Mouse (Mus musculus) intestine, embryonic 16.5 days (tissue): ENCODE data around the gene Specc1. TPM values are rescaled to one million over a fixed set of nuclear protein-coding genes. Genes with fewer than 3 reads are reported as not detected.

ENCODE experiments used
- ATAC-seq: fragments of 200-750 bp; cut with Nextera tagmentation; 2 replicates; pipeline ENCODE4 v1.8.0; 2017; ENCODE audit warnings: moderate TSS enrichment, moderate library complexity
- H3K27ac ChIP-seq: fragments of 300-500 bp; sonication (generic); 2 replicates; pipeline ENCODE4 v1.5.1; 2014; ENCODE audit warnings: mild to moderate bottlenecking, low read length
- H3K27me3 ChIP-seq: fragments of 300-500 bp; sonication (generic); replicated peaks from 2 replicates; pipeline ENCODE4 v1.6.1; 2014; ENCODE audit warnings: low read length, control low read depth, mixed read lengths; ENCODE audit not compliant: control insufficient read depth, insufficient read depth
- H3K36me3 ChIP-seq: fragments of 300-500 bp; sonication (generic); 2 replicates; pipeline ENCODE4 v1.6.1; 2014; ENCODE audit warnings: low read length, control low read depth; ENCODE audit not compliant: control insufficient read depth, insufficient read depth
- H3K4me1 ChIP-seq: fragments of 300-500 bp; sonication (generic); 2 replicates; pipeline ENCODE4 v1.6.1; 2014; ENCODE audit warnings: low read length, control low read depth, mixed read lengths; ENCODE audit not compliant: control insufficient read depth, insufficient read depth
- H3K4me2 ChIP-seq: fragments of 300-500 bp; sonication (generic); 2 replicates; pipeline ENCODE4 v1.6.1; 2014; ENCODE audit warnings: low read depth, low read length, control low read depth
- H3K4me3 ChIP-seq: fragments of 300-500 bp; sonication (generic); 2 replicates; pipeline ENCODE4 v1.5.1; 2014; ENCODE audit warnings: mild to moderate bottlenecking, low read length
- H3K9ac ChIP-seq: fragments of 300-500 bp; sonication (generic); 2 replicates; pipeline ENCODE4 v1.6.1; 2014; ENCODE audit warnings: low read depth, low read length
- H3K9me3 ChIP-seq: fragments of 300-500 bp; sonication (generic); 2 replicates; pipeline ENCODE4 v1.6.1; 2016; ENCODE audit warnings: low read length, control low read depth; ENCODE audit not compliant: control insufficient read depth
- WGBS: fragments of 180-500 bp; shearing (Covaris S2); extraction: QIAGEN DNeasy Blood & Tissue Kit; methylation state at CpG from one replicate; pipeline ENCODE4 v1.1.7; 2014; 5-methylcytosine and 5-hydroxymethylcytosine counted together
- polyA plus RNA-seq: library from polyadenylated mRNA; unstranded; fragments of >200 nt; fragmentation: Nextera tagmentation; extraction: Ambion mirVana; gene quantifications from 2 replicates; pipeline ENCODE4 v1.2.1, GENCODE M21; 2015

Gene Specc1
- polyA plus RNA-seq, 1 experiment from 2014 or later: 8.3 TPM

- no peaks in the 10 kb centered on the region for H3K36me3 ChIP-seq
- H3K4me3 ChIP-seq: no peak overlapping the region
- H3K9ac ChIP-seq: no peak overlapping the region
- no peak overlapping the region for H3K4me2 ChIP-seq
- peak; percentile 82 for ATAC-seq
- no peak overlapping the region for H3K27ac ChIP-seq
- H3K4me1 ChIP-seq: peaks cover 18% of the 10 kb centered on the region; the same call in 1 of the 2 replicates
- WGBS: 30% methylated on average over 7 of the region's 7 CpGs
- H3K9me3 ChIP-seq: no peaks in the 10 kb centered on the region
- no peaks in the 10 kb centered on the region for H3K27me3 ChIP-seq
These were observed 307.5 kb downstream of the Specc1 start for GRCm38 (mm10) chr11:62264018-62264417.

- no peak overlapping the region for H3K27ac ChIP-seq
- no peaks in the 10 kb centered on the region for H3K27me3 ChIP-seq
- H3K36me3 ChIP-seq: no peaks in the 10 kb centered on the region
- H3K4me2 ChIP-seq: no peak overlapping the region
- no peak overlapping the region for H3K9ac ChIP-seq
- 76% methylated on average over 7 of the region's 7 CpGs for WGBS
- peaks cover 17% of the 10 kb centered on the region; the same call in 1 of the 2 replicates for H3K4me1 ChIP-seq
- ATAC-seq: no peak
- no peak overlapping the region for H3K4me3 ChIP-seq
- H3K9me3 ChIP-seq: no peaks in the 10 kb centered on the region
These were observed 309.1 kb downstream of the Specc1 start for GRCm38 (mm10) chr11:62265642-62266041.

- 64% methylated on average over 17 of the region's 17 CpGs for WGBS
- no peak overlapping the region for H3K4me3 ChIP-seq
- 0 out of 2 replicates have a peak overlapping the region, but pooled peaks have one; percentile 26 for H3K27ac ChIP-seq
These were observed 310.1 kb downstream of the Specc1 start for GRCm38 (mm10) chr11:62266466-62267214.

GRCm38 (mm10) chr11:62268381-62268780 is 311.8 kb downstream of the Specc1 start:
- ATAC-seq: no peak
- Histone ChIP-seq H3K9me3 (no peaks in the 10 kb centered on the region), H3K4me1 (peaks cover 12% of the 10 kb centered on the region; the same call in 1 of the 2 replicates), H3K9ac (no peak overlapping the region), H3K27me3 (no peaks in the 10 kb centered on the region), H3K27ac (no peak overlapping the region), H3K36me3 (no peaks in the 10 kb centered on the region), H3K4me2 (no peak overlapping the region), H3K4me3 (no peak overlapping the region)
- WGBS: 62% methylated on average over 8 of the region's 8 CpGs

More at GRCm38 (mm10) chr11:62266466-62267214, 310.1 kb downstream of the Specc1 start:
- peak; percentile 58 for ATAC-seq
- Histone ChIP-seq H3K9me3 (no peaks in the 10 kb centered on the region), H3K27me3 (no peaks in the 10 kb centered on the region), H3K4me2 (no peak overlapping the region), H3K36me3 (no peaks in the 10 kb centered on the region), H3K4me1 (peaks cover 14% of the 10 kb centered on the region; the same call in 1 of the 2 replicates), H3K9ac (no peak overlapping the region)

GRCm38 (mm10) chr11:62269097-62269496 is 312.5 kb downstream of the Specc1 start:
- Histone ChIP-seq H3K27me3 (no peaks in the 10 kb centered on the region), H3K4me2 (no peak overlapping the region), H3K27ac (no peak overlapping the region), H3K9me3 (no peaks in the 10 kb centered on the region), H3K36me3 (no peaks in the 10 kb centered on the region), H3K4me3 (no peak overlapping the region), H3K4me1 (0 out of 2 replicates have a peak, but pooled peaks cover 5% of the 10 kb centered on the region), H3K9ac (no peak overlapping the region)
- ATAC-seq: no peak
- 67% methylated on average over 12 of the region's 12 CpGs for WGBS

GRCm38 (mm10) chr11:62270851-62271250 is 314.3 kb downstream of the Specc1 start:
- WGBS: 49% methylated on average over 5 of the region's 5 CpGs
- Histone ChIP-seq H3K4me1 (0 out of 2 replicates have a peak, but pooled peaks cover 5% of the 10 kb centered on the region), H3K36me3 (no peaks in the 10 kb centered on the region), H3K27ac (no peak overlapping the region), H3K9me3 (no peaks in the 10 kb centered on the region), H3K4me2 (no peak overlapping the region), H3K4me3 (no peak overlapping the region), H3K27me3 (no peaks in the 10 kb centered on the region), H3K9ac (no peak overlapping the region)
- no peak for ATAC-seq

Other genes starting within 250 kb of the Specc1 start
- 0.07 and 0.11 TPM in 2 replicates for gene Slc5a10, start 235.9 kb upstream of the Specc1 start, polyA plus RNA-seq
- gene Prpsap2, start 194.7 kb upstream of the Specc1 start, polyA plus RNA-seq: 25.0 and 26.3 TPM in 2 replicates
- 5.7 and 6.8 TPM in 2 replicates for gene Ulk2, start 101.7 kb upstream of the Specc1 start, polyA plus RNA-seq
- gene Akap10, start 26.5 kb upstream of the Specc1 start, polyA plus RNA-seq: 12.3 and 13.0 TPM in 2 replicates